Mouse (Mus musculus) heart, postnatal 0 days (tissue): ENCODE measurements at regions not wholly inside any gene's neighbourhood (a gene's known extent, or its start where the extent isn't known, plus 50 kb on each side); places are given as distances from the start of the nearest gene placed in this dataset.

Experiments
- CTCF ChIP-seq: IDR thresholded peaks from 2 replicates; pipeline ENCODE4 v1.5.1; 2016; ENCODE audit warnings: antibody characterized with exemption, control low read depth, low read depth
- EP300 ChIP-seq: IDR thresholded peaks from 2 replicates; pipeline ENCODE4 v1.6.1; 2016; ENCODE audit warnings: antibody characterized with exemption, low read depth

- TF ChIP-seq CTCF (no peak), EP300 (no peak)
Measured at GRCm38 (mm10) chr12:58556060-58556459, 287.0 kb upstream of the Clec14a start.
